Mouse (Mus musculus) testis, postnatal 10 days (tissue): ENCODE results near the gene Insm1.

Source experiments
- DNase-seq: peaks from one replicate; pipeline ENCODE4 v3.0.0; 2021; ENCODE audit warnings: low spot score

The Insm1 gene

GRCm38 (mm10) chr2:146224141-146224540 is 2.4 kb downstream of the Insm1 start:
- DNase-seq, result no peak

GRCm38 (mm10) chr2:146225818-146226217 is 4.1 kb downstream of the Insm1 start:
- no peak for DNase-seq

GRCm38 (mm10) chr2:146226484-146226883 is 4.8 kb downstream of the Insm1 start:
- DNase-seq, result peak; percentile 59

GRCm38 (mm10) chr2:146227646-146228045 is 5.9 kb downstream of the Insm1 start:
- DNase-seq, result no peak

GRCm38 (mm10) chr2:146228435-146228834 is 6.7 kb downstream of the Insm1 start:
- DNase-seq, result no peak

- no peak for DNase-seq
Observed at GRCm38 (mm10) chr2:146231485-146231884, 9.8 kb downstream of the Insm1 start.

GRCm38 (mm10) chr2:146239196-146239747 is 17.6 kb downstream of the Insm1 start:
- DNase-seq, result no peak

- no peak for DNase-seq
Observed at GRCm38 (mm10) chr2:146244049-146244448, 22.3 kb downstream of the Insm1 start.

GRCm38 (mm10) chr2:146245401-146245800 is 23.7 kb downstream of the Insm1 start:
- no peak for DNase-seq

- DNase-seq, result no peak
Observed at GRCm38 (mm10) chr2:146246409-146247075, 24.8 kb downstream of the Insm1 start.

- no peak for DNase-seq
Observed at GRCm38 (mm10) chr2:146247576-146247975, 25.9 kb downstream of the Insm1 start.

- no peak for DNase-seq
Observed at GRCm38 (mm10) chr2:146249033-146249432, 27.3 kb downstream of the Insm1 start.

GRCm38 (mm10) chr2:146250236-146250904 is 28.6 kb downstream of the Insm1 start:
- no peak for DNase-seq

GRCm38 (mm10) chr2:146254387-146254786 is 32.7 kb downstream of the Insm1 start:
- no peak for DNase-seq

- DNase-seq, result no peak
Observed at GRCm38 (mm10) chr2:146255636-146256035, 33.9 kb downstream of the Insm1 start.

GRCm38 (mm10) chr2:146256321-146256875 is 34.7 kb downstream of the Insm1 start:
- DNase-seq, result no peak

GRCm38 (mm10) chr2:146257037-146257436 is 35.3 kb downstream of the Insm1 start:
- DNase-seq, result no peak

GRCm38 (mm10) chr2:146257609-146258008 is 35.9 kb downstream of the Insm1 start:
- DNase-seq, result no peak

GRCm38 (mm10) chr2:146258736-146259469 is 37.2 kb downstream of the Insm1 start:
- DNase-seq, result no peak

GRCm38 (mm10) chr2:146259787-146260560 is 38.3 kb downstream of the Insm1 start:
- DNase-seq, result no peak

- no peak for DNase-seq
Observed at GRCm38 (mm10) chr2:146261146-146261545, 39.4 kb downstream of the Insm1 start.

- no peak for DNase-seq
Observed at GRCm38 (mm10) chr2:146262215-146262614, 40.5 kb downstream of the Insm1 start.
